Mouse (Mus musculus) intestine, embryonic 15.5 days (tissue): Measurements from ENCODE around the gene Trim14. TPM values are rescaled to one million over a fixed set of nuclear protein-coding genes. Genes with fewer than 3 reads are reported as not detected.

Experiments
- ATAC-seq: fragments of 200-750 bp; cut with Nextera tagmentation; 2 replicates; pipeline ENCODE4 v1.8.0; 2017; ENCODE audit warnings: moderate TSS enrichment, moderate library complexity
- H3K27ac ChIP-seq: fragments of 300-500 bp; sonication (generic); 2 replicates; pipeline ENCODE4 v1.5.1; 2015; ENCODE audit warnings: mild to moderate bottlenecking, inconsistent platforms
- H3K27me3 ChIP-seq: fragments of 300-500 bp; sonication (generic); replicated peaks from 2 replicates; pipeline ENCODE4 v1.6.1; 2015; ENCODE audit warnings: inconsistent platforms
- H3K36me3 ChIP-seq: fragments of 300-500 bp; sonication (generic); 2 replicates; pipeline ENCODE4 v1.6.1; 2015; ENCODE audit warnings: inconsistent platforms
- H3K4me1 ChIP-seq: fragments of 300-500 bp; sonication (generic); replicated peaks from 2 replicates; pipeline ENCODE4 v1.6.1; 2015; ENCODE audit warnings: inconsistent platforms
- H3K4me2 ChIP-seq: fragments of 300-500 bp; sonication (generic); replicated peaks from 2 replicates; pipeline ENCODE4 v1.6.1; 2015; ENCODE audit warnings: mild to moderate bottlenecking, inconsistent platforms
- H3K4me3 ChIP-seq: fragments of 300-500 bp; sonication (generic); replicated peaks from 2 replicates; pipeline ENCODE4 v1.5.1; 2015; ENCODE audit warnings: inconsistent platforms
- H3K9ac ChIP-seq: fragments of 300-500 bp; sonication (generic); 2 replicates; pipeline ENCODE4 v1.6.1; 2015; ENCODE audit warnings: inconsistent platforms
- H3K9me3 ChIP-seq: fragments of 300-500 bp; sonication (generic); 2 replicates; pipeline ENCODE4 v1.6.1; 2016; ENCODE audit warnings: inconsistent platforms
- WGBS: fragments of 180-500 bp; shearing (Covaris S2); methylation state at CpG from one replicate; pipeline ENCODE4 v1.1.7; 2015; 5-methylcytosine and 5-hydroxymethylcytosine counted together
- polyA plus RNA-seq: library from polyadenylated mRNA; unstranded; fragments of >200 nt; fragmentation: Nextera tagmentation; extraction: Ambion mirVana; gene quantifications from 2 replicates; pipeline ENCODE4 v1.2.1, GENCODE M21; 2015

The Trim14 gene
- polyA plus RNA-seq, 1 experiment from 2014 or later = 12.6 TPM

GRCm38 (mm10) chr4:46520491-46520890 lies 15.4 kb downstream of the Trim14 start:
- ATAC-seq = no peak
- Histone ChIP-seq H3K4me2 (no peak overlapping the region), H3K9me3 (no peaks in the 10 kb centered on the region), H3K27me3 (no peaks in the 10 kb centered on the region), H3K36me3 (no peaks in the 10 kb centered on the region), H3K9ac (no peak overlapping the region), H3K4me1 (no peaks in the 10 kb centered on the region), H3K27ac (no peak overlapping the region), H3K4me3 (no peak overlapping the region)
- WGBS = 75% methylated on average over 2 of the region's 2 CpGs

GRCm38 (mm10) chr4:46507736-46508460 lies 28.0 kb downstream of the Trim14 start:
- peak; percentile 70 for ATAC-seq
- no peaks in the 10 kb centered on the region for H3K27me3 ChIP-seq
- H3K4me2 ChIP-seq = peak overlapping the region; percentile 97
- H3K4me3 ChIP-seq = peak overlapping the region; percentile 66; the same call in 1 of the 2 replicates
- H3K36me3 ChIP-seq = no peaks in the 10 kb centered on the region
- H3K27ac ChIP-seq = no peak overlapping the region
- H3K4me1 ChIP-seq = peaks cover 6% of the 10 kb centered on the region
- WGBS = 13% methylated on average over 16 of the region's 16 CpGs
- no peaks in the 10 kb centered on the region for H3K9me3 ChIP-seq
- no peak overlapping the region for H3K9ac ChIP-seq

GRCm38 (mm10) chr4:46506801-46507610 lies 28.9 kb downstream of the Trim14 start:
- WGBS = under 1% methylated on average over 90 of the region's 94 CpGs
- no peaks in the 10 kb centered on the region for H3K27me3 ChIP-seq

GRCm38 (mm10) chr4:46505361-46506057 lies 30.4 kb downstream of the Trim14 start:
- Histone ChIP-seq H3K9ac (no peak overlapping the region), H3K36me3 (peaks cover 17% of the 10 kb centered on the region; the same call in 1 of the 2 replicates), H3K27me3 (no peaks in the 10 kb centered on the region), H3K27ac (no peak overlapping the region), H3K4me3 (no peak overlapping the region), H3K4me1 (peaks cover 6% of the 10 kb centered on the region), H3K4me2 (no peak overlapping the region), H3K9me3 (no peaks in the 10 kb centered on the region)
- ATAC-seq = no peak
- WGBS = 73% methylated on average over 8 of the region's 8 CpGs

More at GRCm38 (mm10) chr4:46506801-46507610, 28.9 kb downstream of the Trim14 start:
- ATAC-seq = peak; percentile 97
- Histone ChIP-seq H3K4me3 (peak overlapping the region; percentile 66), H3K4me1 (peaks cover 6% of the 10 kb centered on the region), H3K9ac (peak overlapping the region; percentile 57), H3K27ac (peak overlapping the region; percentile 68; the same call in 1 of the 2 replicates), H3K4me2 (peak overlapping the region; percentile 97), H3K36me3 (0 out of 2 replicates have a peak, but pooled peaks cover 6% of the 10 kb centered on the region), H3K9me3 (no peaks in the 10 kb centered on the region)

- Histone ChIP-seq H3K27me3 (no peaks in the 10 kb centered on the region), H3K4me3 (no peak overlapping the region), H3K4me2 (no peak overlapping the region), H3K27ac (no peak overlapping the region), H3K9me3 (no peaks in the 10 kb centered on the region), H3K36me3 (peaks cover 31% of the 10 kb centered on the region), H3K9ac (no peak overlapping the region), H3K4me1 (peaks cover 6% of the 10 kb centered on the region)
- WGBS = 73% methylated on average over 3 of the region's 3 CpGs
- ATAC-seq = no peak
Measured at GRCm38 (mm10) chr4:46503881-46504280, 32.1 kb downstream of the Trim14 start.

- 74% methylated on average over 16 of the region's 16 CpGs for WGBS
- no peak for ATAC-seq
- peaks cover 31% of the 10 kb centered on the region for H3K36me3 ChIP-seq
Measured at GRCm38 (mm10) chr4:46502606-46503502, 33.1 kb downstream of the Trim14 start.

GRCm38 (mm10) chr4:46498976-46499375 lies 37.0 kb downstream of the Trim14 start:
- 16% methylated on average over 4 of the region's 4 CpGs for WGBS
- H3K27me3 ChIP-seq = no peaks in the 10 kb centered on the region
- H3K27ac ChIP-seq = no peak overlapping the region
- H3K4me2 ChIP-seq = no peak overlapping the region
- no peak overlapping the region for H3K9ac ChIP-seq
- no peaks in the 10 kb centered on the region for H3K9me3 ChIP-seq
- peaks cover 3% of the 10 kb centered on the region; the same call in 1 of the 2 replicates for H3K4me1 ChIP-seq
- H3K36me3 ChIP-seq = peaks cover 33% of the 10 kb centered on the region
- no peak for ATAC-seq
- no peak overlapping the region for H3K4me3 ChIP-seq

More at GRCm38 (mm10) chr4:46502606-46503502, 33.1 kb downstream of the Trim14 start:
- no peak overlapping the region for H3K27ac ChIP-seq
- peaks cover 6% of the 10 kb centered on the region for H3K4me1 ChIP-seq
- no peaks in the 10 kb centered on the region for H3K9me3 ChIP-seq
- H3K27me3 ChIP-seq = no peaks in the 10 kb centered on the region
- no peak overlapping the region for H3K4me2 ChIP-seq
- H3K4me3 ChIP-seq = no peak overlapping the region
- no peak overlapping the region for H3K9ac ChIP-seq

GRCm38 (mm10) chr4:46498511-46498910 lies 37.4 kb downstream of the Trim14 start:
- no peaks in the 10 kb centered on the region for H3K27me3 ChIP-seq
- no peak overlapping the region for H3K4me2 ChIP-seq
- no peak overlapping the region for H3K4me3 ChIP-seq
- 61% methylated on average over 3 of the region's 3 CpGs for WGBS
- ATAC-seq = no peak
- H3K4me1 ChIP-seq = peaks cover 3% of the 10 kb centered on the region; the same call in 1 of the 2 replicates
- peaks cover 38% of the 10 kb centered on the region for H3K36me3 ChIP-seq
- no peaks in the 10 kb centered on the region for H3K9me3 ChIP-seq
- H3K9ac ChIP-seq = no peak overlapping the region
- H3K27ac ChIP-seq = no peak overlapping the region

- Histone ChIP-seq H3K4me3 (no peak overlapping the region), H3K27me3 (no peaks in the 10 kb centered on the region), H3K4me2 (no peak overlapping the region), H3K9me3 (no peaks in the 10 kb centered on the region), H3K9ac (no peak overlapping the region), H3K27ac (no peak overlapping the region), H3K36me3 (peaks cover 42% of the 10 kb centered on the region), H3K4me1 (peaks cover 3% of the 10 kb centered on the region; the same call in 1 of the 2 replicates)
- WGBS = 39% methylated on average over 4 of the region's 4 CpGs
- ATAC-seq = peak; percentile 64
Measured at GRCm38 (mm10) chr4:46497286-46497892, 38.6 kb downstream of the Trim14 start.

GRCm38 (mm10) chr4:46495543-46495942 lies 40.4 kb downstream of the Trim14 start:
- Histone ChIP-seq H3K36me3 (peaks cover 30% of the 10 kb centered on the region), H3K9me3 (no peaks in the 10 kb centered on the region), H3K27ac (peak overlapping the region; percentile 75), H3K9ac (no peak overlapping the region; the same call in 1 of the 2 replicates), H3K4me3 (no peak overlapping the region), H3K4me1 (peaks cover 3% of the 10 kb centered on the region; the same call in 1 of the 2 replicates), H3K4me2 (0 out of 2 replicates have a peak overlapping the region, but pooled peaks have one; percentile 6), H3K27me3 (no peaks in the 10 kb centered on the region)
- WGBS = 64% methylated on average over 12 of the region's 12 CpGs
- ATAC-seq = peak; percentile 82

GRCm38 (mm10) chr4:46493071-46493470 lies 42.9 kb downstream of the Trim14 start:
- no peak overlapping the region for H3K4me2 ChIP-seq
- H3K9me3 ChIP-seq = no peaks in the 10 kb centered on the region
- 95% methylated on average over 6 of the region's 6 CpGs for WGBS
- no peaks in the 10 kb centered on the region for H3K27me3 ChIP-seq
- peaks cover 7% of the 10 kb centered on the region; the same call in 1 of the 2 replicates for H3K4me1 ChIP-seq
- no peak overlapping the region for H3K9ac ChIP-seq
- H3K27ac ChIP-seq = no peak overlapping the region
- no peak for ATAC-seq
- no peak overlapping the region for H3K4me3 ChIP-seq
- H3K36me3 ChIP-seq = peaks cover 16% of the 10 kb centered on the region
